8 mouse cellular contexts compared by ENCODE assay signal in genomic region chr11:79965896-79966295, GRCm38 (mm10). TPM values are rescaled to one million over a fixed set of nuclear protein-coding genes. Genes with fewer than 3 reads are reported as not detected.
DNase-seq lines count a peak whose midpoint lies in the region; ATAC-seq and TF ChIP-seq lines count a peak whose summit lies in the region.

No protein-coding gene starts in this region.

- H3K79me2 ChIP-seq in liver, adult 2 months (ENCODE audit: control insufficient read depth, insufficient read depth, low read length) = no peaks in the 10 kb centered on the region; the same call in 1 of the 2 replicates

- H3K9me3 ChIP-seq in liver, postnatal 0 days (ENCODE audit: low read length) = no peaks in the 10 kb centered on the region
- no peaks in the 10 kb centered on the region for H3K9me3 ChIP-seq in stomach, postnatal 0 days (ENCODE audit: control insufficient read depth, low read length)

- H3K27ac ChIP-seq in cerebellum, adult 2 months (ENCODE audit: insufficient read depth, low read length) = no peak overlapping the region
- H3K27ac ChIP-seq in liver, adult 2 months (replicated peaks; ENCODE audit: insufficient read depth, low read depth, low read length) = no peak overlapping the region
- H3K27ac ChIP-seq in liver, postnatal 0 days (ENCODE audit: low read depth) = no peak overlapping the region
- H3K27ac ChIP-seq in stomach, postnatal 0 days (replicated peaks) = no peak overlapping the region

- no peaks in the 10 kb centered on the region; the same call in 1 of the 2 replicates for H3K4me1 ChIP-seq in cerebellum, adult 2 months (ENCODE audit: control insufficient read depth, insufficient read depth, low read length)
- peaks cover 3% of the 10 kb centered on the region; the same call in 1 of the 2 replicates for H3K4me1 ChIP-seq in liver, adult 2 months (ENCODE audit: control insufficient read depth, insufficient read depth, low read length)
- peaks cover 8% of the 10 kb centered on the region for H3K4me1 ChIP-seq in liver, postnatal 0 days (ENCODE audit: insufficient read depth)
- H3K4me1 ChIP-seq in stomach, postnatal 0 days (replicated peaks; ENCODE audit: control insufficient read depth, insufficient read depth) = 0 out of 2 replicates have a peak, but pooled peaks cover 2% of the 10 kb centered on the region

- TF ChIP-seq EP300 in liver, postnatal 0 days (IDR thresholded peaks at IDR 0.05; ENCODE audit: low read depth) = no peak
- no peak for TF ChIP-seq EP300 in stomach, postnatal 0 days (optimal IDR thresholded peaks at IDR 0.05)

- H3K4me3 ChIP-seq in cerebellum, adult 2 months (replicated peaks; ENCODE audit: insufficient read depth, low read depth, low read length) = no peak overlapping the region
- H3K4me3 ChIP-seq in liver, adult 2 months (ENCODE audit: insufficient read depth, low read depth, low read length) = no peak overlapping the region
- no peak overlapping the region for H3K4me3 ChIP-seq in liver, postnatal 0 days (ENCODE audit: low read depth, low read length)
- H3K4me3 ChIP-seq in stomach, postnatal 0 days (ENCODE audit: low read depth, low read length) = no peak overlapping the region

- no peak for TF ChIP-seq POLR2A in cerebellum, adult 2 months (IDR thresholded peaks at IDR 0.05; ENCODE audit: borderline replicate concordance, insufficient read depth, low read length)
- TF ChIP-seq POLR2A in liver, adult 2 months (IDR thresholded peaks at IDR 0.05; ENCODE audit: extremely low read depth, insufficient read depth, low read length) = no peak

- ATAC-seq in liver, postnatal 0 days = no peak
- ATAC-seq in stomach, postnatal 0 days (ENCODE audit: low FRiP score, low TSS enrichment) = no peak

- H3K9ac ChIP-seq in liver, adult 2 months (ENCODE audit: low read depth, low read length) = no peak overlapping the region
- no peak overlapping the region for H3K9ac ChIP-seq in liver, postnatal 0 days (replicated peaks)
- no peak overlapping the region for H3K9ac ChIP-seq in stomach, postnatal 0 days (ENCODE audit: low read length)

- no peaks in the 10 kb centered on the region for H3K36me3 ChIP-seq in liver, adult 2 months (ENCODE audit: control insufficient read depth, insufficient read depth, low read length)
- H3K36me3 ChIP-seq in liver, postnatal 0 days (replicated peaks; ENCODE audit: insufficient read depth, low read length) = no peaks in the 10 kb centered on the region
- H3K36me3 ChIP-seq in stomach, postnatal 0 days (ENCODE audit: control insufficient read depth, insufficient read depth, low read length) = no peaks in the 10 kb centered on the region

- intact Hi-C loops in heart, postnatal 25 days (cut with DNase I) = loop anchor here (2.0 kb wide), 1 partner anchor 27 kb away; the partner anchor contains the start of gene Suz12

- peak; percentile 16 to 32 for DNase-seq in cerebellum, adult 2 months
- no peak for DNase-seq in cerebellum, adult 11 months
- peak; percentile 10 for DNase-seq in liver, adult 2 months (ENCODE audit: extremely low read depth, low read depth, low spot score)
- no peak for DNase-seq in liver, postnatal 0 days
- peak; percentile 38 to 40 for DNase-seq in kidney, adult 8-10 months
- peak; percentile 37 for DNase-seq in lung, postnatal 25 days (ENCODE audit: low spot score)
- DNase-seq in stomach, postnatal 0 days (ENCODE audit: low spot score) = no peak
- DNase-seq in heart, postnatal 25 days (ENCODE audit: low spot score) = no peak

- no peak for TF ChIP-seq CTCF in cerebellum, adult 2 months (IDR thresholded peaks at IDR 0.05; ENCODE audit: borderline replicate concordance, insufficient read depth, low read depth, low read length)
- no peak for TF ChIP-seq CTCF in liver, adult 2 months (IDR thresholded peaks at IDR 0.05; ENCODE audit: low read depth, low read length)
- TF ChIP-seq CTCF in liver, postnatal 0 days (IDR thresholded peaks at IDR 0.05; ENCODE audit: low read depth) = no peak
- no peak for TF ChIP-seq CTCF in stomach, postnatal 0 days (IDR thresholded peaks at IDR 0.05; ENCODE audit: low read depth)

- 14% methylated on average over 8 of the region's 8 CpGs for WGBS in cerebellum, adult 2 months
- 56% methylated on average over 8 of the region's 8 CpGs for WGBS in liver, adult 2 months
- 72% methylated on average over 8 of the region's 8 CpGs for WGBS in liver, postnatal 0 days (ENCODE audit: insufficient replicate concordance)
- WGBS in stomach, postnatal 0 days = 39% methylated on average over 8 of the region's 8 CpGs

- no peak overlapping the region for H3K4me2 ChIP-seq in liver, postnatal 0 days (ENCODE audit: low read depth, low read length)
- no peak overlapping the region for H3K4me2 ChIP-seq in stomach, postnatal 0 days (replicated peaks; ENCODE audit: low read depth)

- no peaks in the 10 kb centered on the region for H3K27me3 ChIP-seq in cerebellum, adult 2 months (ENCODE audit: control insufficient read depth, insufficient read depth, low read length)
- no peaks in the 10 kb centered on the region for H3K27me3 ChIP-seq in liver, adult 2 months (ENCODE audit: control insufficient read depth, insufficient read depth, low read length)
- no peaks in the 10 kb centered on the region for H3K27me3 ChIP-seq in liver, postnatal 0 days (ENCODE audit: insufficient read depth, low read length)
- H3K27me3 ChIP-seq in stomach, postnatal 0 days (ENCODE audit: control insufficient read depth, insufficient read depth, low read length) = no peaks in the 10 kb centered on the region

RNA-seq across cellular contexts. Expression of gene Utp6, which starts 3.7 kb away (rescaled TPM):
- 26.1 and 28.3 TPM in 2 replicates for polyA plus RNA-seq in cerebellum, adult 2 months (2012; rRNA removed)
- total RNA-seq in liver, adult 2 months (2014; rRNA removed) = 21.5 and 26.6 TPM in 2 replicates
- polyA plus RNA-seq in liver, adult 2 months (2012; rRNA removed) = 4.2 and 5.2 TPM in 2 replicates
- 15.1 and 15.9 TPM in 2 replicates for polyA plus RNA-seq in liver, postnatal 0 days (2015; fragmentation: Nextera tagmentation; extraction: Ambion mirVana)
- 25.5 and 26.2 TPM in 2 replicates for polyA plus RNA-seq in stomach, postnatal 0 days (2015; fragmentation: Nextera tagmentation; extraction: Ambion mirVana)
- 10 to 100 TPM; 20.9 to 23.2 TPM for total RNA-seq in heart, postnatal 25 days (2021)

RNA-seq across cellular contexts. Expression of gene Suz12, which starts 27.0 kb away (rescaled TPM):
- polyA plus RNA-seq in cerebellum, adult 2 months (2012; rRNA removed) = 23.4 and 25.7 TPM in 2 replicates
- 14.5 and 17.1 TPM in 2 replicates for total RNA-seq in liver, adult 2 months (2014; rRNA removed)
- polyA plus RNA-seq in liver, adult 2 months (2012; rRNA removed) = 2.5 and 2.7 TPM in 2 replicates
- 10.7 and 11.2 TPM in 2 replicates for polyA plus RNA-seq in liver, postnatal 0 days (2015; fragmentation: Nextera tagmentation; extraction: Ambion mirVana)
- polyA plus RNA-seq in stomach, postnatal 0 days (2015; fragmentation: Nextera tagmentation; extraction: Ambion mirVana) = 7.9 and 8.4 TPM in 2 replicates
- 10 to 100 TPM; 24.9 to 27.2 TPM for total RNA-seq in heart, postnatal 25 days (2021)

Comparison
In these comparisons a context has a peak if more than half of its experiments do, and no peak if none do; other contexts are left out.
1. DNase-seq: peak in cerebellum, adult 2 months (2 of 2), liver, adult 2 months (single experiment), kidney, adult 8-10 months (2 of 2) and lung, postnatal 25 days (single experiment); none in cerebellum, adult 11 months (single experiment), liver, postnatal 0 days (single experiment), stomach, postnatal 0 days (single experiment) and heart, postnatal 25 days (single experiment).